Mouse (Mus musculus): ENCODE measurements around the gene Ssbp3.

- TF ChIP-seq ZNF384 (IDR thresholded peaks at IDR 0.05; ENCODE audit: low read depth, low read length) (no peak), CHD2 (IDR thresholded peaks at IDR 0.05; ENCODE audit: low read depth, low read length) (no peak)
These were observed 34.4 kb downstream of the Ssbp3 start for GRCm38 (mm10) chr4:106944898-106945297.

Data from ES-E14 (cell line).